Mouse (Mus musculus) heart, postnatal 0 days (tissue): Measurements from ENCODE around the gene Abcb4.

Experiments
- CTCF ChIP-seq: IDR thresholded peaks from 2 replicates; pipeline ENCODE4 v1.5.1; 2016; ENCODE audit warnings: antibody characterized with exemption, control low read depth, low read depth
- EP300 ChIP-seq: IDR thresholded peaks from 2 replicates; pipeline ENCODE4 v1.6.1; 2016; ENCODE audit warnings: antibody characterized with exemption, low read depth

- TF ChIP-seq CTCF (no peak), EP300 (no peak)
Measured at GRCm38 (mm10) chr5:8904539-8904938, 11.0 kb downstream of the Abcb4 start.
